Mouse (Mus musculus) right cerebral cortex, postnatal 10 days (tissue): ENCODE results near the gene Rps15.

Experiments used
- DNase-seq, 2 experiments: peaks; one replicate each; pipeline ENCODE4 v3.0.0; 2021; ENCODE audit warnings: low spot score in 2 of 2

The Rps15 gene

GRCm38 (mm10) chr10:80260642-80261584 lies 31.3 kb upstream of the Rps15 start, which contains the start of the genes Gamt and Dazap1:
TSS of gene Gamt (minus strand) at chr10:80261012.
TSS of gene Dazap1 (plus strand) at chr10:80261486.
- DNase-seq = peak; percentile 95 to 96

- DNase-seq = peak; percentile 93 to 94
Measured at GRCm38 (mm10) chr10:80261585-80261968, 30.7 kb upstream of the Rps15 start.

DNA sequence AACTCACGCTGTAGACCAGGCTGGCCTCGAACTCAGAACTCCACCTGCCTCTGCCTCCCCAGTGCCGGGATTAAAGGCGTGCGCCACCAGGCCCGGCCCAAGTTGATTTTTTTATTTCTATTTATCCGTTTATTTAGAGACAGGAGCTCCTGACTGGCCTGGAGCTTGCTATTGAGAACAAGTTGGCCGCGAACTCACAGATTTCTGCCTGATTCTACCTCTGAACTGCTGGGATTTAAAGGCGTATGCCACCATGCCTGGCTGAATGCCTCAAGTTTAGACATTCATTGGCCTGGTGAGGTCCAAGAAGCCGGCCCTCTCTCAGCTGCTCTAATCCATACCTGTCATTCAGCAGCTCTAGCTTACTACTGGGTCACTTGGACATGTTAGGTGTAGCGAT lies 30.1 kb upstream of the Rps15 start:
- DNase-seq = no peak

DNA sequence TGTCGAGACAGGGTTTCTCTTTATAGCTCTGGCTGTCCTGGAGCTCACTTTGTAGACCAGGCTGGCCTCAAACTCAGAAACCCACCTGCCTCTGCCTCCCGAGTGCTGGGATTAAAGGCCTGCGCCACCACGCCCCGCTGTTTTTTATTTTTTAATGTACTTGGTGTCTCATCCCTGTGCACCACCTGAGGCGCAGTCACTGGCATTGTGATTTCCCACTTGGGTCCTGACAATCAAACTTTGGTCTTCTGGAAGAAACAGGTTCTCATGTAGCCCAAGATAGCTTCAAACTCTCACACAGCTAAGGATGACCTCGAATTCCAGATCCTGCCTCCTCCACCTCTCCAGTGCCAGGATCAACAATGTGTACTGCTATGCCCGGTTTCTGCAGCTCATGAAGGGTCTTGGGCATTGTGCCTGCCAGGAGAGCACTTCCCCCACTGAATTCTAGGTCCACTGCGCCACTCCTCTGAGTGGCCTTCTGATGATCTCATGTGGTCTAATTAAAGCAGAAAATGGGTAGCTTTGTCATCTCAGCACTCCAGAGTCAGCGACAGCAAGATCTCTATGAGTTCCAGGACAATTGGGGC lies 29.4 kb upstream of the Rps15 start:
- no peak for DNase-seq

- peak; percentile 99 for DNase-seq
Measured at GRCm38 (mm10) chr10:80264341-80265148, 27.7 kb upstream of the Rps15 start.

- no peak for DNase-seq
Measured at GRCm38 (mm10) chr10:80265149-80265486, 27.1 kb upstream of the Rps15 start.

GRCm38 (mm10) chr10:80270099-80270498 lies 22.2 kb upstream of the Rps15 start:
- DNase-seq = no peak

- no peak for DNase-seq
Measured at GRCm38 (mm10) chr10:80270734-80271181, 21.5 kb upstream of the Rps15 start.

GRCm38 (mm10) chr10:80271186-80271843 lies 20.9 kb upstream of the Rps15 start:
- DNase-seq = no peak

- DNase-seq = no peak
Measured at GRCm38 (mm10) chr10:80271870-80272585, 20.2 kb upstream of the Rps15 start.

DNA sequence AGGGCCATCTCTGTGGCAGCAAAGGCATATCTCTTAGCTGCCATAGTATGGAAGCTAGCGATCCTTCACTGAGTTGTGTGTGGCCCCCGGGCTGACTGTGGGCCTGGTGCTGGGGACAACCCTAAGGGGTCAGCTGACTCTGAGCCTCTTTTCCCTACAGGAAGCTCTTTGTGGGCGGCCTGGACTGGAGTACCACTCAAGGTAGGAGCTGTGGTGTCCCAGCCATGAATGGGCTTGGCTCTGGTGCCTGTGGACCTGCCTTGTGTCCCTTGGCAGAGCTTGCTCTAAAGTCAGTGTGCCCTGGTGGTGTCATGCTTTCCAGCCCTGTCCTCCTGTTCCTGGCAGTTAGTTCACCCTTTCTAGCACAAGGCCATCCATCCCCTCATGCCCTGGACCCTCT lies 18.4 kb upstream of the Rps15 start:
- no peak for DNase-seq

DNA sequence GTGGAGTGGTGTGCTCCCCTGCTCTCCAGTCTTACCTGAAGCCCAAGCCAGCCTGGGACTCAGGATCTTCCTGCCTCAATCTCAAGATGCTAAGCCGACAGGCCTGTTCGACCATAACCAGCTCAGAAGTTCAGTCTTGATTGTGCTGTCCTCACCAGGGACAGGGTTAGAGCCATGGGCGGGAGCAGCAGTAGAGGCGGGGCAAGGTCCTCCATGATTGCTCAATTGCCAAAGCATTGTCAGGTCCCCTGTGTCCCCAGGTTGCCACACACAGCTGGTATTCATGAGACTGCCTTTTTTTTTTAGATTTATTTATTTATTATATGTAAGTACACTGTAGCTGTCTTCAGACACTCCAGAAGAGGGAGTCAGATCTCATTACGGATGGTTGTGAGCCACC lies 16.0 kb upstream of the Rps15 start:
- DNase-seq = no peak

DNA sequence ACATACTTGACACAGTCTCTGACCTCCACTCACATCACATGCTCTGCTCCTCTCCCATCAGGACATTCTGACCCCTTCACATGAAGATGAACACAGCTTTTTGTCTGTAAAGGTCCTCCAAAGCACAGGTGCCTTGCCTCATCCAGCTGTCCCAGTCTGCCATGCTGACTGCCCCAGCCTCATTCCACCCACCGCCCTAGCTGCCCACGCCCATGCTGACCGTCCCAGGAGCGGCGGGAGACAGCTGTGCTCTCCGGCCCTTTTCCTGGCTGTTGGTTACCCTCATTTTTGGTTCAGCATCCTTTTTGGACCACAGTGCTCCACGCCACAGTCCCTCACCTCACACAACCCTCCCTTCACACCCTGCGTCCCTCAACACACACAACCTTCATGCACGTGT lies 13.9 kb upstream of the Rps15 start:
- no peak for DNase-seq

DNA sequence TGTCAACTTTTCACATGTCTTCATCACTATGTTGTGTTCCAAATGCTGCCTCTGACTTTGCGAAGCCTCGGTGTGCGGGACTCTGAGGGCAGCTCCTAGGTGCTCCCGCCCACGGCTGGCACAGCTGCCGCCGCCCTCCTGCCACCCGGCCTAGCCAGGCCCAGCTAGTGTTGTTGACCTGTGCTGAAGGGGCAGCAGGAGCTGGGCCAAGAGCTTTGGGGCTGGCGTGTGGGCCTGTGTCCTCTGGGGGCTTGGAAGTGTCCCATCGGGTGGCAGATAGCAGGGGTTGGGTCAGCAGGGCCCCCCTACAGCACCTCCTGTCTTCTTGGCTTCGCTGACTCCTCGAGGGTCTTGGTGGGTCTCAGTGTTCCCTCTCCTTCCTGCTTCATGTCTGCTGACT lies 13.0 kb upstream of the Rps15 start:
- no peak for DNase-seq

DNA sequence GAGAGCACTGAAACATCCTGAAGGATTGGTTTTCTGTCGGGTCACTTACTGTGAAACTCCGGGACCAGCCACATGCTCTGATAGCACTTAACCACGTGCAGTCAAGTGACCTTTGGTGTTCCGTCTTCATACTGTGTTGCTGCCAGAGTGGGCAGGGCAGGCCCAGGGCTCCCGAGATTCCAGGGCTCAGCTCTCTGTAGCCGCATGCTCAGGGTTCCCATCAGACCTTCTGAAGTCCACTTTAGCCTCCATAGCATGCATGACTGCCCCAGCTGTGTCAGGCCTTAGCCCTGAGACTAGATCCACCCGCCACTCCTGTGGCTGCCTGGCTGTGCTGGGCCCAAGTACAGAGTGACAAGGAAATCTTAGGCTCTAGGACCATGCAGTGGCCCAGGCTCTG lies 10.9 kb upstream of the Rps15 start:
- DNase-seq = no peak

- DNase-seq = peak; percentile 57 to 59
Measured at GRCm38 (mm10) chr10:80281921-80282371, 10.3 kb upstream of the Rps15 start.

- DNase-seq = no peak
Measured at GRCm38 (mm10) chr10:80282481-80283441, 9.5 kb upstream of the Rps15 start.

DNA sequence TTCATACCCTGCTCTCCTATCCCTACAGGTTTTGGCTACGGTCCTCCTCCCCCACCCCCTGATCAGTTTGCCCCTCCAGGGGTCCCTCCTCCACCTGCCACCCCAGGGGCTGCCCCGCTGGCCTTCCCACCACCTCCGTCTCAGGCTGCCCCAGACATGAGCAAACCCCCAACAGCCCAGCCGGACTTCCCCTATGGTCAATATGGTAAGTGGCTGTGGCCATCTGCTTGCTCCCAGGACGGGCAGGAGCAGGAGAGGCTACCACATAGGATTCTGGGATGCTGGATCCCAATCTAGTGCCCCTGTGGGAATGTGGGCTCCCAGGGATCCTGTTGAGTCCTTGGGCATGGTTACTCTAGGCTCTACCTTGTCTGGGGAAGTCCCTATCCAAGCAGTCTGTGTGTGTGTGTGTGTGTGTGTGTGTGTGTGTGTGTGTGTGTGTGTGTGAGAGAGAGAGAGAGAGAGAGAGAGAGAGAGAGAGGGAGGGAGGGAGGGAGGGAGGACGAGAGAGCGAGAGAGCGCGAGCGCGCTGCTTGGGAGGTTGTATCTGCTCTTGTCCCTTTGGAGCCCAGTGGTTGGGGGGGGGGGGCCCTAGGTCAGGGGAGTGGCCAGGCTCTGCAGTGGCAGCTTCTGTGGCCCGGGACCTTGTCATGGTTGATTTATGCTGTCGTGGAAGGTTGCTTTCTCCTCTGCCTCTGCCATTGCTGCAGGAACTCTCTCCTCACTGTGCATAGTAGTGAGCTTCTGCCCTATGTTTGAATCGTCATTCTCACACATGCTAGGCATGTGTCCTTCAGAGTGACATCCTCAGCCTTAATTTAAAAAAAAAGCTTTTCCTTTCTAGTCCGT lies 6.8 kb upstream of the Rps15 start:
- no peak for DNase-seq

DNA sequence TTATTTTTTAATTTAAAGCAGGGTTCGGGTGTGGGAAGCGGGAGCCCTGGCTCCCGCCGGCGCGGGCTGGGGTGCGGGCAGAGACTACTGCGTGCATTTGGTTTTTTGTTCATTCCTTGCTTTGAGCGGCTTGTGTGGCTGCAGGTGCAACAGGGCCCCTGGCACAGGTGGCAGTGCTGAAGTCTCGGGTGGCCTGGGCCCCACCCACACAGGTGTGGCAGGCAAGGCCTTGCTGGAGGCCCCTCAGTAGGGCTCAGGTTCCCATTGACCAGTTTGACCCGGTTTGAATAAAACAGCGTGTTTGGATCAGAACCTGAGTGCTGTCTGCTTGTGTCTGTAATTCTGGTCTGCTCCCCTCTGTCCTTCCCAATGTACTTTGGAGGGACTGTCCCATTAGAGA lies 4.2 kb upstream of the Rps15 start:
- no peak for DNase-seq
